Mouse (Mus musculus): ENCODE measurements around the gene Zfp711.

Zfp711 gene

GRCm38 (mm10) chrX:112600511-112601305, at the start of gene Zfp711:
TSS of gene Zfp711 (plus strand) at chrX:112600526.
- peak; percentile 63 for DNase-seq (ENCODE audit: low spot score)

- peak; percentile 19 for DNase-seq (ENCODE audit: low spot score)
Observed at GRCm38 (mm10) chrX:112567716-112568115, 32.6 kb upstream of the Zfp711 start.

GRCm38 (mm10) chrX:112601306-112602120, 1.2 kb downstream of the Zfp711 start:
- DNase-seq (ENCODE audit: low spot score) = peak; percentile 39

DNA sequence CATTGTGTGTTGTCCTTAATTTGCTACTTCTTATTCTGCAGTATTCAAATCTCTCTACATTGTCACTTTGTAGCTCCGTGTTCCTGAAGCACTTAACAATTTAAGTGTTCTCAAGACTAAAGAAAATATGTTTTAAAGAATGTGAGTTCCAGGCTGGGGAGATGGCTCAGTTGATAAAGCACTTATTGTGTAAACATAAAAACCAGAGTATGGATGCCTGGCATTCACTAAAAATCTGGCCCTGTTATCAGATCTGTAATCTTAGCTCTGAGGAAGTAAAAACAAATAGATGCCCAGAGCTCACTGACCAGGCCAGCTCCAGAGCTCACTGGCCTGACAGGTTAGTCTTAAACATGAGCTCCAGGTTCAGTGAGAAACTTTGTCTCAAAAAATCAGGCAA, 75.2 kb downstream of the Zfp711 start:
- no peak for DNase-seq (ENCODE audit: low spot score)

DNA sequence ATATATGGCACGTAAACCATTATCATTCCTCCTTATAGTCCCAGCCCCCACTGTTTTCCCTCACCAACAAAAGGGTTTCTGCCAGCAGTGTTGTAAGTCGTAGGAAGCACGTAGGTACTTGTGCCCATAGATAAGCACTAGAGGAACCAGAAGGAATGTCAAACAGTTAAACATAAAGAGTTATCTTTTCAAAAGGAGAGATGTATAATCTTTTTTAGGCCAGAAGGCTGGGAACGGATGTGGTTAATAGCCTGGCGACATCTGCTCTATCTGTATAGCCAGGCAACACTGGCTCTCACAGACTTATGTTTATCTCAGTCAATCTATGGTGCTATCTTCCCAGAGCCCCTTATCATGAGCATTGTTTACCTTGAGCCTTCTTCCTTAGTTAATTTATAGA, 80.3 kb downstream of the Zfp711 start:
- DNase-seq (ENCODE audit: low spot score) = no peak
